Mouse (Mus musculus): Measurements from ENCODE around the gene Mroh9. TPM values are rescaled to one million over a fixed set of nuclear protein-coding genes. Genes with fewer than 3 reads are reported as not detected.

Gene Mroh9
- total and polyA plus RNA-seq, 3 experiments = not detected

DNA sequence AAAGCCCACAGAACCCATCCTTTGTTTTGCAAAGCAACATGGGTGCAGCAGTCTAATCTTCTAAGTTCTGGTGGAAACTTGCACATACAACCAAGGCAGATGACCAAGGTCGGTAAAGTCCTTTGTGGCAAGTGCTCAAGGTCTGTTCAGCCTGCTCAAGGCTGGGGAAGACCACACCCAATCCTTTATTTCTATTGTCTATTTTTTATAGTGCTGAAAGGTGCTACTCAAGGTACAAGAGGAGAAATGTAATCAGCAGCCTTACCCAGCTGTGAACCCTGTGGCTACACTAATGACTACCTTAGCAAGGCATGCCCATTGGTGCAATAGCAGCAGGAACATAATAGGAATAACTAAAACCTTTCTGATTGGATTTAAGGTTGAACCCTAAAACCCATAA is 36.9 kb upstream of the Mroh9 start:
- Histone ChIP-seq H3K27me3 (replicated peaks) (no peaks in the 10 kb centered on the region), H3K27ac (ENCODE audit: insufficient read depth, low read depth) (no peak overlapping the region), H3K4me3 (replicated peaks in 1 of 3; ENCODE audit: low read depth in 2 of 3, low read length in 2 of 3, poor library complexity in 1 of 3) (no peak overlapping the region), H3K4me2 (ENCODE audit: insufficient read depth, low read depth, poor library complexity, severe bottlenecking) (no peak overlapping the region), H3K9me3 (replicated peaks; ENCODE audit: low read length) (no peaks in the 10 kb centered on the region), H3K9ac (ENCODE audit: insufficient read depth, low read depth) (no peak overlapping the region), H3K36me3 (replicated peaks in 1 of 2; ENCODE audit: control insufficient read depth in 1 of 2, insufficient read depth in 1 of 2, low read length in 1 of 2) (no peaks in the 10 kb centered on the region), H3K4me1 (ENCODE audit: control insufficient read depth in 1 of 2, insufficient read depth in 2 of 2) (peaks cover 0 to 5% of the 10 kb centered on the region in 2 experiments; a peak in 1 of 4 replicates), H3K79me2 (replicated peaks; ENCODE audit: control insufficient read depth, extremely low read depth, insufficient read depth, poor library complexity, severe bottlenecking) (no peaks in the 10 kb centered on the region)
- dilution Hi-C loops (cut with MboI; ENCODE audit: extremely low pct_ligation_motif_present, extremely low pct_unique_long_range_greater_than_20kb, low sequenced_read_pairs) (no loop called here), in situ Hi-C loops (cut with MboI; ENCODE audit: low pct_ligation_motif_present, low pct_unique_long_range_greater_than_20kb, low sequenced_read_pairs) (no loop called here)
- no peak for DNase-seq (ENCODE audit: extremely low read depth)
- TF ChIP-seq IRF4 (IDR thresholded peaks at IDR 0.05; ENCODE audit: low read depth, low read length) = no peak
- TF ChIP-seq CHD2 (IDR thresholded peaks at IDR 0.05; ENCODE audit: low read length) = no peak
- no peak for TF ChIP-seq NRF1 (IDR thresholded peaks at IDR 0.05; ENCODE audit: low read depth, low read length)
- no peak for TF ChIP-seq KAT2A (IDR thresholded peaks at IDR 0.05; ENCODE audit: insufficient replicate concordance, low read length)
- no peak for TF ChIP-seq MEF2A (IDR thresholded peaks at IDR 0.05; ENCODE audit: borderline replicate concordance, low read depth, low read length)
- no peak for TF ChIP-seq UBTF (IDR thresholded peaks at IDR 0.05; ENCODE audit: low read depth, low read length)
- no peak for TF ChIP-seq TCF12 (IDR thresholded peaks at IDR 0.05; ENCODE audit: low read depth, low read length)

DNA sequence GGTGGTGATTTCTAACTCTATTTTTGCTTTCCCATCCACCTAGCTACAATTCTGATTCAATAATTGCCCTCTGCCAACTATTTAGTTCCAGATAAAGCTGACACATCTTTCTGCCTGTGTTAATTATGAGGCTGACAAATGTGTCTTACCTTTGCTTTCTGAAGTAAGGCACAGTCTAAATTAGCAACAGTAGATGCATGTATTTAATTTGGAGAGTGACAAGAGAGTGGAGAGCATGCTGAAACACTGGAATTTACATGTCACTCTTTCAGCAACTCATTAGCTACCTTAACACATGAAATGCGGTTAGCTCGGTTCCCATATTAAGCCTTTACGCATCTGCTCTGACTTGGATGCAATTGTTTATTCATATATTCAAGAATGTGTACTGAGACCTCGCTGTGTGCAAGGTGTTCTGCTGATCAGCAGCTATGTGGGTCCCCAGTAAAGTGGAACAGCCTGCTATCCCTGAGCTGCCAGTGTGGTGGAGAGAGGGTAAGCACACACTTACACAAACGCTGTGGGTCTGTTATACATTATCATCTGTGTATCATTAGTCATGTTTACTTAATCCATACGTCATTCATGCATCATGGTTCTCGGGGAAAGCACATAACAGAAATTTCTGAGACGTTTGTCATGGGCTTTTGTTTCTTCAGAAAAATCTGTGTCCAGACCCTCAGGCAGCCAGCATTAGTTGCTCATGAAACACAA is 28.1 kb upstream of the Mroh9 start:
- no peaks in the 10 kb centered on the region for H3K79me2 ChIP-seq (replicated peaks; ENCODE audit: control insufficient read depth, extremely low read depth, insufficient read depth, poor library complexity, severe bottlenecking)
- H3K36me3 ChIP-seq (replicated peaks in 1 of 2; ENCODE audit: control insufficient read depth in 1 of 2, insufficient read depth in 1 of 2, low read length in 1 of 2) = no peaks in the 10 kb centered on the region
- H3K9me3 ChIP-seq (replicated peaks; ENCODE audit: low read length) = no peaks in the 10 kb centered on the region
- in situ Hi-C loops (cut with MboI; ENCODE audit: low pct_ligation_motif_present, low pct_unique_long_range_greater_than_20kb, low sequenced_read_pairs) (no loop called here), dilution Hi-C loops (cut with MboI; ENCODE audit: extremely low pct_ligation_motif_present, extremely low pct_unique_long_range_greater_than_20kb, low sequenced_read_pairs) (no loop called here)
- H3K27me3 ChIP-seq (replicated peaks) = no peaks in the 10 kb centered on the region
- H3K4me2 ChIP-seq (ENCODE audit: insufficient read depth, low read depth, poor library complexity, severe bottlenecking) = no peak overlapping the region
- TF ChIP-seq SIN3A (IDR thresholded peaks at IDR 0.05; ENCODE audit: low read length) = no peak
- TF ChIP-seq E2F4 (IDR thresholded peaks at IDR 0.05; ENCODE audit: insufficient replicate concordance, low read depth, low read length) = no peak
- TF ChIP-seq USF2 (conservative IDR thresholded peaks at IDR 0.05; ENCODE audit: low read depth, low read length) = no peak
- TF ChIP-seq MYC (IDR thresholded peaks at IDR 0.05; ENCODE audit: low read depth, low read length) = no peak
- TF ChIP-seq EP300 (IDR thresholded peaks at IDR 0.05; ENCODE audit: low read length) = no peak
- no peak for TF ChIP-seq MAZ (IDR thresholded peaks at IDR 0.05; ENCODE audit: low read depth, low read length)
- no peak for TF ChIP-seq ZNF384 (IDR thresholded peaks at IDR 0.05; ENCODE audit: low read depth, low read length)
- no peak for TF ChIP-seq KAT2A (IDR thresholded peaks at IDR 0.05; ENCODE audit: insufficient replicate concordance, low read length)
- no peak for TF ChIP-seq MEF2A (IDR thresholded peaks at IDR 0.05; ENCODE audit: borderline replicate concordance, low read depth, low read length)
- no peak for TF ChIP-seq NELFE (IDR thresholded peaks at IDR 0.05; ENCODE audit: low read depth, low read length)
- no peak for TF ChIP-seq RAD21 (IDR thresholded peaks at IDR 0.05; ENCODE audit: low read depth, low read length)
- no peak for TF ChIP-seq ZKSCAN1 (IDR thresholded peaks at IDR 0.05; ENCODE audit: borderline replicate concordance, low read depth, low read length)
- TF ChIP-seq USF1 (IDR thresholded peaks at IDR 0.05; ENCODE audit: low read depth, low read length) = no peak
- TF ChIP-seq JUND (conservative IDR thresholded peaks at IDR 0.05; ENCODE audit: low read depth, low read length) = no peak
- no peak for TF ChIP-seq JUN (IDR thresholded peaks at IDR 0.05; ENCODE audit: insufficient read depth, low read depth, low read length)
- TF ChIP-seq ZMIZ1 (IDR thresholded peaks at IDR 0.05; ENCODE audit: low read depth, low read length) = no peak
- no peak for TF ChIP-seq IRF4 (IDR thresholded peaks at IDR 0.05; ENCODE audit: low read depth, low read length)
- TF ChIP-seq SMC3 (IDR thresholded peaks at IDR 0.05; ENCODE audit: low read depth, low read length) = no peak
- H3K4me1 ChIP-seq (ENCODE audit: control insufficient read depth in 1 of 2, insufficient read depth in 2 of 2) = no peaks in the 10 kb centered on the region
- H3K27ac ChIP-seq (ENCODE audit: insufficient read depth, low read depth) = no peak overlapping the region
- no peak overlapping the region for H3K4me3 ChIP-seq (replicated peaks in 1 of 3; ENCODE audit: low read depth in 2 of 3, low read length in 2 of 3, poor library complexity in 1 of 3)
- H3K9ac ChIP-seq (ENCODE audit: insufficient read depth, low read depth) = no peak overlapping the region
- no peak for DNase-seq (ENCODE audit: extremely low read depth)
